Mouse (Mus musculus) neural tube, embryonic 12.5 days (tissue): ENCODE data around the gene Nfib. TPM values are rescaled to one million over a fixed set of nuclear protein-coding genes. Genes with fewer than 3 reads are reported as not detected.

Experiments
- ATAC-seq: fragments of 200-750 bp; cut with Nextera tagmentation; 2 replicates; pipeline ENCODE4 v1.8.0; 2017; ENCODE audit warnings: low read depth, mild to moderate bottlenecking, moderate TSS enrichment, moderate library complexity; ENCODE audit not compliant: low FRiP score
- H3K27ac ChIP-seq: fragments of 300-500 bp; sonication (generic); 2 replicates; pipeline ENCODE4 v1.5.1; 2016
- H3K27me3 ChIP-seq: fragments of 300-500 bp; sonication (generic); replicated peaks from 2 replicates; pipeline ENCODE4 v1.6.1; 2016; ENCODE audit warnings: mild to moderate bottlenecking
- H3K36me3 ChIP-seq: fragments of 300-500 bp; sonication (generic); 2 replicates; pipeline ENCODE4 v1.6.1; 2016; ENCODE audit warnings: mild to moderate bottlenecking
- H3K4me1 ChIP-seq: fragments of 300-500 bp; sonication (generic); 2 replicates; pipeline ENCODE4 v1.6.1; 2016
- H3K4me2 ChIP-seq: fragments of 300-500 bp; sonication (generic); replicated peaks from 2 replicates; pipeline ENCODE4 v1.6.1; 2016; ENCODE audit warnings: mild to moderate bottlenecking
- H3K4me3 ChIP-seq: fragments of 300-500 bp; sonication (generic); 2 replicates; pipeline ENCODE4 v1.5.1; 2016
- H3K9ac ChIP-seq: fragments of 300-500 bp; sonication (generic); 2 replicates; pipeline ENCODE4 v1.6.1; 2016; ENCODE audit warnings: mild to moderate bottlenecking
- H3K9me3 ChIP-seq: fragments of 300-500 bp; sonication (generic); 2 replicates; pipeline ENCODE4 v1.6.1; 2016; ENCODE audit warnings: mild to moderate bottlenecking
- WGBS: fragments of 180-500 bp; shearing (Covaris S2); methylation state at CpG from one replicate; pipeline ENCODE4 v1.1.7; 2016; 5-methylcytosine and 5-hydroxymethylcytosine counted together
- polyA plus RNA-seq: library from polyadenylated mRNA; unstranded; fragments of >200 nt; fragmentation: Nextera tagmentation; extraction: Ambion mirVana; gene quantifications from 2 replicates; pipeline ENCODE4 v1.2.1, GENCODE M21; 2016

Gene Nfib
- polyA plus RNA-seq, 1 experiment from 2014 or later = 51.0 TPM

GRCm38 (mm10) chr4:82344224-82344623 is 361.3 kb downstream of the Nfib start:
- Histone ChIP-seq H3K36me3 (no peaks in the 10 kb centered on the region), H3K4me1 (peaks cover 19% of the 10 kb centered on the region), H3K4me3 (no peak overlapping the region), H3K27ac (no peak overlapping the region), H3K9ac (no peak overlapping the region), H3K27me3 (no peaks in the 10 kb centered on the region), H3K4me2 (peak overlapping the region; percentile 16; the same call in 1 of the 2 replicates), H3K9me3 (no peaks in the 10 kb centered on the region)
- WGBS = 57% methylated on average over 6 of the region's 6 CpGs
- peak; percentile 41; the same call in 1 of the 2 replicates for ATAC-seq

- H3K4me1 ChIP-seq = peaks cover 5% of the 10 kb centered on the region
- WGBS = 89% methylated on average over 6 of the region's 6 CpGs
- H3K9ac ChIP-seq = no peak overlapping the region
- no peak for ATAC-seq
- H3K4me3 ChIP-seq = no peak overlapping the region
- no peak overlapping the region for H3K27ac ChIP-seq
- no peak overlapping the region for H3K4me2 ChIP-seq
- no peaks in the 10 kb centered on the region for H3K27me3 ChIP-seq
- no peaks in the 10 kb centered on the region for H3K9me3 ChIP-seq
- no peaks in the 10 kb centered on the region for H3K36me3 ChIP-seq
These were observed 366.6 kb downstream of the Nfib start for GRCm38 (mm10) chr4:82338930-82339329.

GRCm38 (mm10) chr4:82338481-82338880 is 367.1 kb downstream of the Nfib start:
- Histone ChIP-seq H3K36me3 (no peaks in the 10 kb centered on the region), H3K27me3 (no peaks in the 10 kb centered on the region), H3K4me2 (no peak overlapping the region), H3K27ac (no peak overlapping the region), H3K9ac (no peak overlapping the region), H3K9me3 (no peaks in the 10 kb centered on the region), H3K4me3 (no peak overlapping the region), H3K4me1 (peaks cover 5% of the 10 kb centered on the region)
- no peak for ATAC-seq
- WGBS = 59% methylated on average over 3 of the region's 3 CpGs

GRCm38 (mm10) chr4:82336951-82337381 is 368.6 kb downstream of the Nfib start:
- ATAC-seq = no peak
- WGBS = 65% methylated on average over 11 of the region's 11 CpGs

GRCm38 (mm10) chr4:82335266-82335865 is 370.2 kb downstream of the Nfib start:
- H3K27me3 ChIP-seq = no peaks in the 10 kb centered on the region
- H3K9ac ChIP-seq = no peak overlapping the region
- H3K27ac ChIP-seq = no peak overlapping the region
- 81% methylated on average over 4 of the region's 4 CpGs for WGBS
- no peaks in the 10 kb centered on the region; the same call in 1 of the 2 replicates for H3K4me1 ChIP-seq
- 0 out of 2 replicates have a peak, but pooled peaks cover 2% of the 10 kb centered on the region for H3K36me3 ChIP-seq
- H3K4me2 ChIP-seq = no peak overlapping the region
- no peaks in the 10 kb centered on the region for H3K9me3 ChIP-seq
- no peak for ATAC-seq
- no peak overlapping the region for H3K4me3 ChIP-seq

More at GRCm38 (mm10) chr4:82336951-82337381, 368.6 kb downstream of the Nfib start:
- Histone ChIP-seq H3K4me1 (peaks cover 5% of the 10 kb centered on the region), H3K27me3 (no peaks in the 10 kb centered on the region), H3K36me3 (no peaks in the 10 kb centered on the region), H3K4me2 (no peak overlapping the region), H3K9ac (no peak overlapping the region), H3K27ac (no peak overlapping the region), H3K9me3 (no peaks in the 10 kb centered on the region), H3K4me3 (no peak overlapping the region)

- no peak overlapping the region for H3K4me2 ChIP-seq
- no peak overlapping the region for H3K4me3 ChIP-seq
- no peaks in the 10 kb centered on the region for H3K9me3 ChIP-seq
- WGBS = 91% methylated on average over 3 of the region's 3 CpGs
- ATAC-seq = no peak
- no peaks in the 10 kb centered on the region for H3K27me3 ChIP-seq
- no peaks in the 10 kb centered on the region; the same call in 1 of the 2 replicates for H3K4me1 ChIP-seq
- no peak overlapping the region for H3K9ac ChIP-seq
- no peak overlapping the region for H3K27ac ChIP-seq
- H3K36me3 ChIP-seq = peaks cover 8% of the 10 kb centered on the region; the same call in 1 of the 2 replicates
These were observed 372.1 kb downstream of the Nfib start for GRCm38 (mm10) chr4:82333413-82333812.

GRCm38 (mm10) chr4:82330095-82330494 is 375.5 kb downstream of the Nfib start:
- H3K27ac ChIP-seq = no peak overlapping the region
- no peak for ATAC-seq
- H3K4me3 ChIP-seq = no peak overlapping the region
- no peak overlapping the region for H3K9ac ChIP-seq
- H3K4me2 ChIP-seq = no peak overlapping the region
- H3K36me3 ChIP-seq = peaks cover 8% of the 10 kb centered on the region
- WGBS = 90% methylated on average over 4 of the region's 4 CpGs
- no peaks in the 10 kb centered on the region for H3K27me3 ChIP-seq
- no peaks in the 10 kb centered on the region for H3K9me3 ChIP-seq
- peaks cover 3% of the 10 kb centered on the region; the same call in 1 of the 2 replicates for H3K4me1 ChIP-seq

- Histone ChIP-seq H3K27ac (no peak overlapping the region), H3K4me3 (no peak overlapping the region), H3K9ac (no peak overlapping the region), H3K4me2 (no peak overlapping the region), H3K27me3 (no peaks in the 10 kb centered on the region), H3K4me1 (peaks cover 3% of the 10 kb centered on the region; the same call in 1 of the 2 replicates), H3K9me3 (no peaks in the 10 kb centered on the region), H3K36me3 (peaks cover 23% of the 10 kb centered on the region)
- WGBS = 77% methylated on average over 3 of the region's 3 CpGs
- ATAC-seq = no peak
These were observed 379.4 kb downstream of the Nfib start for GRCm38 (mm10) chr4:82326140-82326529.

GRCm38 (mm10) chr4:82325409-82326139 is 380.0 kb downstream of the Nfib start:
- no peak for ATAC-seq
- Histone ChIP-seq H3K27ac (no peak overlapping the region), H3K27me3 (no peaks in the 10 kb centered on the region), H3K9ac (no peak overlapping the region), H3K9me3 (no peaks in the 10 kb centered on the region), H3K36me3 (peaks cover 23% of the 10 kb centered on the region), H3K4me2 (no peak overlapping the region), H3K4me3 (no peak overlapping the region), H3K4me1 (peaks cover 3% of the 10 kb centered on the region; the same call in 1 of the 2 replicates)
- 71% methylated on average over 6 of the region's 6 CpGs for WGBS

- no peak for ATAC-seq
- Histone ChIP-seq H3K27ac (no peak overlapping the region), H3K9me3 (no peaks in the 10 kb centered on the region), H3K4me3 (no peak overlapping the region), H3K9ac (no peak overlapping the region), H3K4me1 (peaks cover 3% of the 10 kb centered on the region; the same call in 1 of the 2 replicates), H3K27me3 (no peaks in the 10 kb centered on the region), H3K4me2 (no peak overlapping the region), H3K36me3 (peaks cover 22% of the 10 kb centered on the region)
- WGBS = 93% methylated on average over 3 of the region's 3 CpGs
These were observed 380.6 kb downstream of the Nfib start for GRCm38 (mm10) chr4:82324977-82325376.

- H3K4me1 ChIP-seq = peaks cover 3% of the 10 kb centered on the region; the same call in 1 of the 2 replicates
- H3K27ac ChIP-seq = no peak overlapping the region
- 88% methylated on average over 4 of the region's 4 CpGs for WGBS
- ATAC-seq = no peak
- no peak overlapping the region for H3K9ac ChIP-seq
- H3K4me2 ChIP-seq = no peak overlapping the region
- H3K4me3 ChIP-seq = no peak overlapping the region
- H3K9me3 ChIP-seq = no peaks in the 10 kb centered on the region
- no peaks in the 10 kb centered on the region for H3K27me3 ChIP-seq
- H3K36me3 ChIP-seq = peaks cover 25% of the 10 kb centered on the region
These were observed 384.5 kb downstream of the Nfib start for GRCm38 (mm10) chr4:82321008-82321407.

- Histone ChIP-seq H3K9ac (no peak overlapping the region), H3K27me3 (no peaks in the 10 kb centered on the region), H3K4me2 (no peak overlapping the region), H3K9me3 (no peaks in the 10 kb centered on the region), H3K27ac (no peak overlapping the region), H3K4me3 (no peak overlapping the region), H3K36me3 (peaks cover 25% of the 10 kb centered on the region), H3K4me1 (no peaks in the 10 kb centered on the region)
- WGBS = 90% methylated on average over 7 of the region's 7 CpGs
- ATAC-seq = no peak
These were observed 386.2 kb downstream of the Nfib start for GRCm38 (mm10) chr4:82319388-82319787.
